In the genomic region with DNA sequence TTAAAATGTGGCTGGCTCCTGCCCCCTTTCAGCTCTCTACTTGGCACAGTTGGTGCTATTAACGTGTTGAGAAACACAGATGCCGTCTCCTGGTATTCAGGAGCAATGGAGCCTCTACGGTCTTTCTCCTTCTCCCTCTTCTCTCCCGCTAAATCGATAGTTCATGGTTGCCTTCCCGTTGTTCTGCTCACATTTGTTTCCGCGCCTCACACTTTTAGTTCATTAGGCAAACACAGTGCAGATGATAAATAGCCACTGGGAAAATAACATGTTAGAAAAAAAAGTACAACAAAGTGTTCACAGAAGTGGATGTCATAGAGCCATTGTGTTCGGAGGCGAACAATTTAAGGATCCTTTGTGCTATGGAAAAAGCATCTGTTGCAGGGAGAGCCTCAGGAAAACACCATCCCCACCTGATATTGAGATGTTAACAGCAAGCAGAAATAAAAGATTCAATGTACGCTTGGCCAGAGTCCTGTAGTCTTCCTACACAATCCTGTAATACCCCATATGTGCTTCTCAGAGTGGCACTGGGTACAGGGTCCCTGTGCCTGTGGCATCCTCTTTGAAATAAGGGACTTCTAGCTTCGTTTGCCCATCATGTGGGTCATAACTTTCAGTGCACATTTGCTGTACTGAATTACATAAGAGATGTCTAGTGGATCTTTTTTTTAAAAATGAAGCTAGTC, we compare ENCODE assay signal across 19 mouse cellular contexts. TPM values are rescaled to one million over a fixed set of nuclear protein-coding genes. Genes with fewer than 3 reads are reported as not detected.
A peak's percentile ranks its signal among the peaks of the same experiment; 100 is the strongest.
DNase-seq lines count a peak whose midpoint lies in the region; ATAC-seq and TF ChIP-seq lines count a peak whose summit lies in the region.
"Had no signal": no experiment of that assay in that cellular context is flagged by ENCODE, and none has a peak within 500 bp of the region (broad histone marks: within the 10 kb centered on the region; RNA-seq: fewer than 3 reads in every experiment).

No protein-coding gene starts in this region.

- no peaks in the 10 kb centered on the region for H3K9me3 ChIP-seq in forebrain, embryonic 16.5 days (ENCODE audit: control insufficient read depth, low read length)
- H3K9me3 ChIP-seq in heart, embryonic 10.5 days, result no peaks in the 10 kb centered on the region
- H3K9me3 ChIP-seq: liver, embryonic 12.5 days; lung, embryonic 15.5 days had no signal

- no peaks in the 10 kb centered on the region for H3K27me3 ChIP-seq in forebrain, embryonic 16.5 days (replicated peaks; ENCODE audit: control insufficient read depth, insufficient read depth, low read length)
- H3K27me3 ChIP-seq in kidney, adult 2 months (replicated peaks; ENCODE audit: control insufficient read depth, insufficient read depth, low read length), result no peaks in the 10 kb centered on the region
- no peaks in the 10 kb centered on the region for H3K27me3 ChIP-seq in heart, adult 2 months (ENCODE audit: control insufficient read depth, insufficient read depth, low read length)
- H3K27me3 ChIP-seq in heart, embryonic 10.5 days (ENCODE audit: insufficient read depth, poor library complexity, severe bottlenecking), result no peaks in the 10 kb centered on the region
- H3K27me3 ChIP-seq: liver, embryonic 12.5 days; lung, embryonic 15.5 days had no signal

- peaks cover 19% of the 10 kb centered on the region for H3K4me1 ChIP-seq in forebrain, embryonic 16.5 days (replicated peaks; ENCODE audit: control insufficient read depth, insufficient read depth, low read length)
- H3K4me1 ChIP-seq in kidney, adult 2 months (ENCODE audit: control insufficient read depth, insufficient read depth, low read length), result peaks cover 27% of the 10 kb centered on the region
- no peaks in the 10 kb centered on the region for H3K4me1 ChIP-seq in heart, adult 2 months (ENCODE audit: control insufficient read depth, insufficient read depth, low read length)
- no peaks in the 10 kb centered on the region for H3K4me1 ChIP-seq in heart, embryonic 10.5 days
- H3K4me1 ChIP-seq: liver, embryonic 12.5 days; lung, embryonic 15.5 days had no signal

- no peak overlapping the region for H3K9ac ChIP-seq in forebrain, embryonic 16.5 days (replicated peaks; ENCODE audit: low read depth, low read length)
- H3K9ac ChIP-seq in heart, adult 2 months (ENCODE audit: low read depth, low read length), result no peak overlapping the region
- H3K9ac ChIP-seq: liver, embryonic 12.5 days; lung, embryonic 15.5 days had no signal

- no peaks in the 10 kb centered on the region for H3K79me2 ChIP-seq in heart, adult 2 months (replicated peaks; ENCODE audit: control insufficient read depth, insufficient read depth, low read length)

- ATAC-seq in forebrain, embryonic 16.5 days, result 0 out of 2 replicates have a peak, but pooled peaks have one; percentile 39
- ATAC-seq: liver, embryonic 12.5 days; midbrain, embryonic 16.5 days had no signal

- no peak for TF ChIP-seq CTCF in kidney, adult 2 months (conservative IDR thresholded peaks at IDR 0.05; ENCODE audit: insufficient read depth, insufficient read length, low read depth, low read length)
- TF ChIP-seq CTCF in heart, adult 2 months (IDR thresholded peaks at IDR 0.05), result no peak

- 20% methylated on average over 12 of the region's 12 CpGs for WGBS in forebrain, embryonic 16.5 days
- WGBS in kidney, adult 2 months, result 85% methylated on average over 12 of the region's 12 CpGs
- WGBS in heart, adult 2 months, result 82% methylated on average over 12 of the region's 12 CpGs
- 83% methylated on average over 12 of the region's 12 CpGs for WGBS in heart, embryonic 10.5 days

- peak overlapping the region; percentile 5; the same call in 1 of the 2 replicates for H3K27ac ChIP-seq in forebrain, embryonic 16.5 days (ENCODE audit: low read length)
- no peak overlapping the region for H3K27ac ChIP-seq in kidney, adult 2 months (ENCODE audit: insufficient read depth, low read depth, low read length)
- no peak overlapping the region for H3K27ac ChIP-seq in heart, adult 2 months
- no peak overlapping the region for H3K27ac ChIP-seq in heart, embryonic 10.5 days
- H3K27ac ChIP-seq: gastrocnemius, adult 2 months; liver, embryonic 12.5 days; lung, embryonic 15.5 days had no signal

- H3K36me3 ChIP-seq in forebrain, embryonic 16.5 days (ENCODE audit: control insufficient read depth, insufficient read depth), result no peaks in the 10 kb centered on the region
- no peaks in the 10 kb centered on the region for H3K36me3 ChIP-seq in kidney, adult 2 months (ENCODE audit: control insufficient read depth, insufficient read depth, low read length)
- H3K36me3 ChIP-seq in heart, adult 2 months (ENCODE audit: control insufficient read depth, insufficient read depth, low read length), result no peaks in the 10 kb centered on the region
- H3K36me3 ChIP-seq in heart, embryonic 10.5 days, result no peaks in the 10 kb centered on the region
- H3K36me3 ChIP-seq: G1E; liver, embryonic 12.5 days; lung, embryonic 15.5 days had no signal

- peak overlapping the region; percentile 28; the same call in 1 of the 2 replicates for H3K4me2 ChIP-seq in forebrain, embryonic 16.5 days (ENCODE audit: low read length)
- H3K4me2 ChIP-seq: liver, embryonic 12.5 days; lung, embryonic 15.5 days had no signal

- TF ChIP-seq EP300 in heart, adult 2 months (IDR thresholded peaks at IDR 0.05; ENCODE audit: insufficient read depth, low read depth, low read length), result no peak

- DNase-seq in retina, postnatal 1 day, result peak; percentile 65
- no peak for DNase-seq in retina, embryonic 14.5 days (ENCODE audit: low spot score)
- DNase-seq in mesoderm, embryonic 11.5 days (ENCODE audit: low read depth, low spot score), result peak; percentile 69
- no peak for DNase-seq in kidney, adult 2 months
- DNase-seq in heart, adult 2 months, result no peak
- DNase-seq in heart, embryonic 10.5 days (ENCODE audit: low spot score), result no peak
- DNase-seq: adrenal gland, adult 8-10 months; cerebellum, adult 9-11 months; gastrocnemius, adult 2 months; heart, adult 11 months; kidney, postnatal 14 days; right cerebral cortex, postnatal 4 days; thymus, adult 18-20 months had no signal

- no peak for TF ChIP-seq POLR2A in kidney, adult 2 months (IDR thresholded peaks at IDR 0.05; ENCODE audit: low read depth, low read length)
- TF ChIP-seq POLR2A in heart, adult 2 months (IDR thresholded peaks at IDR 0.05; ENCODE audit: insufficient read depth, low read depth, low read length), result no peak

- H3K4me3 ChIP-seq in forebrain, embryonic 16.5 days (replicated peaks; ENCODE audit: low read length), result no peak overlapping the region
- no peak overlapping the region for H3K4me3 ChIP-seq in kidney, adult 2 months (ENCODE audit: insufficient read depth, low read depth, low read length)
- H3K4me3 ChIP-seq in heart, adult 2 months, result no peak overlapping the region
- H3K4me3 ChIP-seq in heart, embryonic 10.5 days, result no peak overlapping the region
- H3K4me3 ChIP-seq: gastrocnemius, adult 2 months; liver, embryonic 12.5 days; lung, embryonic 15.5 days had no signal

- intact Hi-C loops in heart, adult 2 months (cut with DNase I), result no loop called here

RNA-seq across cellular contexts. Expression of a gene that starts 18.0 kb away (rescaled TPM):
- polyA plus RNA-seq in forebrain, embryonic 16.5 days (2015; fragmentation: Nextera tagmentation; extraction: Ambion mirVana), result 137 and 168 TPM in 2 replicates
- polyA plus RNA-seq in kidney, adult 2 months (2012; rRNA removed), result 71.8 and 75.4 TPM in 2 replicates
- not detected for total RNA-seq in heart, adult 2 months (2021)
- polyA plus RNA-seq in heart, adult 2 months (2012; rRNA removed), result 0.18 and 0.26 TPM in 2 replicates
- polyA plus RNA-seq in heart, embryonic 10.5 days (2016; fragmentation: Nextera tagmentation; extraction: Ambion mirVana), result 0.67 and 2.3 TPM in 2 replicates
- total RNA-seq: gastrocnemius, adult 2 months; megakaryocyte progenitor cell, adult 5-6 weeks had no signal
- polyA plus RNA-seq: G1E had no signal

Comparison
In these comparisons a context has a peak if more than half of its experiments do, and no peak if none do; other contexts are left out.
1. DNase-seq: peak in retina, postnatal 1 day (single experiment) and mesoderm, embryonic 11.5 days (single experiment); none in retina, embryonic 14.5 days (single experiment), kidney, adult 2 months (single experiment), heart, adult 2 months (0 of 2) and heart, embryonic 10.5 days (single experiment).
2. RNA of a gene that starts 18.0 kb away (polyA plus RNA-seq): 137 to 168 TPM in forebrain, embryonic 16.5 days and 71.8 to 75.4 TPM in kidney, adult 2 months; 0.67 to 2.3 TPM in heart, embryonic 10.5 days and 0.18 to 0.26 TPM in heart, adult 2 months; every median in the first group is over 10 times any median in the second.